Mouse (Mus musculus) layer of hippocampus, postnatal 36 days (tissue): ENCODE results near the gene Fhl2. TPM values are rescaled to one million over a fixed set of nuclear protein-coding genes. Genes with fewer than 3 reads are reported as not detected.

Experiments
- DNase-seq, 2 experiments: peaks; one replicate each; pipeline ENCODE4 v3.0.0; 2022
- total RNA-seq, 2 experiments: library from RNA; stranded (reverse); gene quantifications; 2 replicates each; pipeline ENCODE4 v1.2.3; 2021

Fhl2 gene
- total RNA-seq, 2 experiments from 2014 or later = 32.0 to 32.6 TPM

GRCm38 (mm10) chr1:43098031-43098984, 98.5 kb downstream of the Fhl2 start, which contains the start of the genes Tgfbrap1 and AI597479:
Tgfbrap1 (minus strand) TSS chr1:43098637.
AI597479 (plus strand) TSS chr1:43098710.
- peak; percentile 93 to 95 for DNase-seq

- no peak for DNase-seq
Observed at GRCm38 (mm10) chr1:43094206-43094605, 102.6 kb downstream of the Fhl2 start.

- DNase-seq = peak; percentile 75 to 78
Observed at GRCm38 (mm10) chr1:43092056-43093015, 104.4 kb downstream of the Fhl2 start.

DNA sequence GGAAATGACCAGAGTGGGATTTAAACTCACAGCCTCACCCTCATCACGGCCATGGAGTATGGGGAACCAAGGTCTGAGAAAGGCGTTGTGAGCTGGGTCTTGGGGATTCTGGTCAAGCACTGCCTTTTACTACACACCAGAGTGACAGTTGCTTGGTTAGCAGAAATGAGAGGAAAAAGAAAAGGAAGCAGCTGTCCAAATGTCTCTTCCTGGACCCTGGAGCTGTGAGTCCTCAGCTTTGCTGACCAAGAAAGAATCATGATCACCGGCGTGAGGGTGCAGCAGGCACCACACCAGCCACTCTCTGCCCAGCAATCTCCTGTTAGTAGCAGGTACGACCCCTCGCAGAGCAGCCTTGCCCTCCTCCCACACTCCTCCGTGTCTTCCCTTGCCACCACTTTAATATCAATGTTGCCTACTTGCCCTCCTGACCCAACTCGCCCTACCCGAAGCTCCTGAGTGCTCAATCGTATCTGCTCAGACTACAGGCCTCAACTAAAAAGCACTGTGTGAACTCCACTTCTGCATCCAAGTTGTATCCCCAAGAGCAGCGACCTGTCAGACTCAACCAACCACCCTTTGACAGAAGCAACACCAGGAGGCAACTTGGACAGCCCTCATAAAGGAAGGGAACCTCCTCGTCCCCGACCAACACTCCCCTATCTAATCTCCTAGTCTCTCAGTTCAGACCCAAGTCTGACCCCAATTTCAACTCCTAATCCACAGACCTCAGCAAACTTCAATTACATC, 105.3 kb downstream of the Fhl2 start:
- DNase-seq = no peak

GRCm38 (mm10) chr1:43090418-43090817, 106.4 kb downstream of the Fhl2 start:
- no peak for DNase-seq

DNA sequence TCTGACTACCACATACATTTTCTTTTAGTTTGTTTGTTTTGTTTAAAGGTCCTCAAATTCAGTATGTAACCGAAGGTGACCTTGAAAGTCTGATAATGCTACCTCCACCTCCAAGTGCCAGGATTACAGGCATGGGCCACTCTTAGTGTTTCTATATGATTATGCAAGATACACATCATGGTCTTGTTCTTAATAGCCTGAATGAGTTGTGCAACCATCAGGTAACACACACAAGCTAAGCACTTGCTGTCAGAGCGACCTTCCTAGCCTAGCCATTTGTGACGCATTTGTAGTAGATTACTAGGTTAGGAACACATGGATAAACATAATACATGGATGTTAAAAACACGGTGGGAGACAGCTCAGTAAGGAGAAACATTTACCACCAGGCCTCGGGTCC, 113.8 kb downstream of the Fhl2 start:
- no peak for DNase-seq

DNA sequence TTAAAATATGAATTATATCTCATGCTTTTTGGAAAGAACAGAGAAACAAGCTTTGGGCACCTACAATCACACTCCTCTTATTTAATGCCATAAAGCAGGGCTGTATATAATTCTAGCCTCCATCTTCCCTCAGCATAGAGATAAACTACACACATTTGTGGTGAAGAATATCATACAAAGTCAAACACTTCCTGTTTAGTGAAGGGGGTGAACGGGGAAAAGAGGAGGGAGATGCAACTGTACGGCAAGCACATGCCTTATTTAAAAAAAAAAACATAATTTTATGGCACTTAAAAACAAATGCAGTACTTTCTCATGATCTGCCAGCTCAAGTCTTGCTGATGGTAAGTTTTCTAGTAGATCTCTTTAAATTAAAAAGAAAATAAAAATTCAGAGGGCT, 118.7 kb downstream of the Fhl2 start:
- no peak for DNase-seq

DNA sequence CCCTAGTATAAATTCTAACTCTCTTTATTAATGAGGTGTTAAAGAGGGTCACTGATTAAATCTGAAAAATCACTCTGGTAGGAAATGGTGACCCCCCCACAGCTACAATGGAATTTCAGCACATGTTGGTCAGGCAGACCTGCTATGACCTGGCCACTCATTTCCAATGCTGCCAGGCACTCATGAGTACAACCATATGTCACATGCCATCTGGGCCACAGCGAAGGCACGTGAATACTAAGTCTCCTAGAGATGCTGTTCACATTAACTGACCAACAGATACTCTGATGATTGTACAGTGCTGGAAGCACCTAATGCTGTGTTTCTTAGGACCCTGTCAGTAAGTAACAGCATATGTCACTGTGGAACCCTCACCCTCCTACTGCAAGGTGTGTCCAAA, 122.0 kb downstream of the Fhl2 start:
- no peak for DNase-seq

Other genes starting within 250 kb of the Fhl2 start
- 10 to 100 TPM; 23.0 to 25.6 TPM for gene Gpr45, start 244.1 kb downstream of the Fhl2 start, total RNA-seq
- gene Tgfbrap1, start 98.3 kb downstream of the Fhl2 start, total RNA-seq = 10 to 100 TPM; 38.0 to 40.6 TPM
- gene AI597479, start 98.3 kb downstream of the Fhl2 start, total RNA-seq = 10 to 100 TPM; 25.1 to 25.2 TPM
- 10 to 100 TPM; 56.6 to 58.1 TPM for gene Nck2, start 247.6 kb upstream of the Fhl2 start, total RNA-seq